Mouse (Mus musculus) cerebellum, adult 8-10 months (tissue): ENCODE measurements around the gene Anxa2.

Experiments used
- DNase-seq: peaks from one replicate; pipeline ENCODE4 v3.0.0; 2022

Anxa2 gene

DNA sequence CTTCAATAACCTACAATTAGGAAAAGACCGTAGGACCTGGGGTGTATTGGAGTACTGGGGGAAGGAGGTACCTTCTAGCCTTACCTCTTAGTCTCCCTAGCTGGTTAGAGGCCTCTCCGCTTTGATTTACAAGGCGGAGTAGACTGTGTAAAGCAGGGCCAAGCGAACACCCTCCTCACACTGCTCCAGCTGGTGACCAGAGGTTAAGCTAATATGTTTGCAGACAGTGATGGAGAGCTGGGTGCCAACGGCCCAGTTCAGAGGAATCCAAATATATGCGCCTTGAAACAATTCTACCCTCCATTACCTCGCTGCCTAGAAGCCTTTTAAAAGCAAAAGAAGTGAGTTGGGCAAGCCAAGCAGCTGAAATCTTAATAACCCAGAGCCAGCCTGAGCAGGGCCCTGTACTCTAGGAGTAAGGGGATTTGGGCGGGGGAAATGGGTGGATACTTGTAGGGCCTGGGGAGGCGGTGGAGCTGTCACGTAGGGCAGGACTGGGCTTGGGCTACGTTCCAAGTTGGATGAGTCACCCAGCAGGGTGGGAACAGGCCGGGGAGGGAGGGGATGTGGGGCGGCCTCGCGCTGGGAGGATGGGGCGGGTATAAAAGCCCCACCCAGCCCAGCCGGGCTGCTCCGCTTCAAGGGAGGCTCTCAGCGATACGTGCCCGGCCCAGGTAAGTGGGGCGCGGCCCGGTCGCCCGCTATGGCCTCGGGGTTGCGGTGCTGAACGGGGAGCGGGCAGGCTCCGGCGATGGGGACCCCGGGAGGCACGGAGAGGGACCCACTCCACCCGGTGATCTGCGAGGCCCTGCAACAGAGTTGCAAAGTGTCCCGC lies at the start of gene Anxa2:
Gene Anxa2, plus strand, starts transcription at position 555 of the 835 bp plus-strand sequence.
- peak; percentile 7 for DNase-seq

DNA sequence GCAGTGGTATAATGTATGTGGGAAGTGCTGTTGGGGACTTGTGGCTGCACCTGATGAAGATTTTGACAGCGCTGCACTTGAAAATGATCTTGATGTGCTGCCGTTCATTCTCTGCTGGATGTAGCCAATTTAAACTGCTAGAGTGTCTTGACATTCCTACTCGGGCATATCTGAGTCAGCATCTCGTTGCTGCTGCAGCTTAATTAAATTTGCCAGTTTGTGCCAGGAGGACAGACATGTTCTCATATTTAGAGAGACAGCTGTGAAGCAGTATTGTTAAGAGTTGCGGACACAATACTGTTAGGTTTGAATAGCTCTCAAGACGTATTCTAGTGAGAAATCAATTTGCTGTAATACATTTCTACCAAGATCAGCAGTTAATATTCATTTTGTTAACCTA lies 48.7 kb upstream of the Anxa2 start:
- no peak for DNase-seq

DNA sequence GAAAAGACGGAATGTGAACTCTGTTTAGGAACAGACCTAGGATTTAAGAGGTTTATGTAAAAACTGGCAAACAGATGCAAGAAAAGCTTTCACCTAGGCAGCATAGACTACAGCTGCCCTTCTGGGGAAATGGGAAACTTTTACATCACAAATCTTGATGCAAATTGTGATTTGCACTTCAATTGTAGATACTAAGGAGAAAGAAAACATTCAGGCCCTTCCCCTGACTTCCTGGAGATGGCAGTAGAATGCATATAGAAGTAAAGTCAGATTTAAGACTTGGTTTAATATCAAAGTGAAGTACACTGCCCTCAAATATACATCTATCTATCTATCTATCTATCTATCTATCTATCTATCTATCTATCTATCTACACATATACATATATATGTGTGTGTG lies 33.9 kb upstream of the Anxa2 start:
- no peak for DNase-seq

- no peak for DNase-seq
Observed at GRCm38 (mm10) chr9:69430531-69430930, 22.9 kb upstream of the Anxa2 start.

GRCm38 (mm10) chr9:69431863-69432555 lies 21.4 kb upstream of the Anxa2 start:
- DNase-seq: no peak

DNA sequence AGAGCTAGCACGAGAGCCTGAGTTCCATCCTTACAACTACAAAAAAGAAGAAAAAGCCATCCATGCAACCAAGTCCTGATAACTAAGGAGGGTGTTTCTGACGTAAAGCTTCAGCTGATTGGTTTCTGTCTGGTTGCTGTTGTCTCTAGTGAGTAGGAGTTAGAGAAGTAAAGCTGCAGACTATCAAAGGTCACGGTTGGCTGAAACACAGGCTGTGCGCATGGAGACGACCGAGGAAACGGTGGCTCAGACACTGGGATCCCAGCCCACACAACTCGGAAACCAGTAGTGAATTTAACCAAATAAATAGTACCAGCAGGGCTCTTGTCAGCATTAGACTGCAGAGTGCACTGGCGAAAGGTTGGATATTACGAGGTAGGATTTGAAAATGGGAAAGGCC lies 18.2 kb upstream of the Anxa2 start:
- DNase-seq: no peak

DNA sequence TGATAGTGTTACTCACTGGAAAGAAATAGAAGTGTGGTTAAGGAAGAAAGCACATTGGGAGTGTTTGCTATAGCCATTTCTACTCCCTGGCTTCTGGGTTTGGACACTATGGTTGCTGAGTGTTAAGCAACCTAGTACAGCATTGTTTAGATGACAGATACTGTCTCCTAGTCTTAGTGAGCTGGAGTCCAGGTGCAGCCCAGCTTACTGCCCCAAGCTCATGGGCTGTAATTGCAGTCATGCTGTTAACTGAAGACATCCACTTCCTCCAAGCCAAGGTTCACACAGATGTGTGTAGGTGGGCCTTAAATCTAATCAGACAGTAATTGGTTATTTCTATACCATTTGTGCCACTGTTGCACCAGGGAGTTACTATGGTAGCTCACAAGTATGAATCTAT lies 17.8 kb upstream of the Anxa2 start:
- DNase-seq: no peak

DNA sequence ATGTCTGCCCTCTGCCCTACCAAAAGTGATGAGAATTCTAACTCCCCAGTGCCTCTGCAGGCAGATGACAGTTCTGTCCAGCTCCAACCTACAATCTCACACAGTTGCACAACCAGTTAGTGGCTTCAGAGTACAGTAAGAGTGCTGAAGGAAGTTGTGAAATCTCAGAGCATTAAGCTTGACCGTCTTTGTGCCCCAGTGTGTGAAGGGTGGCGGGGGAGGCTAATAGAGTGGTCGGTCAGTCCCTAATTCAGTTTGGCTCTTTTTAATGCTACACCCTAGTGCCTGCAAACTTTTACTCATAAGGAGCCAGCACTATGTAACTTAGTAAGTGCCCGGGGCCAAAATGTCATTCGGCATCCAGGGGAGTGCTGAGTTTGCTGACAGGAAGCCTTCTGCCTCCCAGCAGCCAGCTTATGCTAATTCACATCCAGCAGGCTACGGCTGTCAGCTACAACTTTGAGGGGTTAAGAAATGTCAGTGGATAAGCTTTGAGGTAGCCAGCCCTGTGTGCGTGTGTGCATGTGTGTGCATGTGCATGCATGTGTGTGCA lies 13.5 kb upstream of the Anxa2 start:
- no peak for DNase-seq

DNA sequence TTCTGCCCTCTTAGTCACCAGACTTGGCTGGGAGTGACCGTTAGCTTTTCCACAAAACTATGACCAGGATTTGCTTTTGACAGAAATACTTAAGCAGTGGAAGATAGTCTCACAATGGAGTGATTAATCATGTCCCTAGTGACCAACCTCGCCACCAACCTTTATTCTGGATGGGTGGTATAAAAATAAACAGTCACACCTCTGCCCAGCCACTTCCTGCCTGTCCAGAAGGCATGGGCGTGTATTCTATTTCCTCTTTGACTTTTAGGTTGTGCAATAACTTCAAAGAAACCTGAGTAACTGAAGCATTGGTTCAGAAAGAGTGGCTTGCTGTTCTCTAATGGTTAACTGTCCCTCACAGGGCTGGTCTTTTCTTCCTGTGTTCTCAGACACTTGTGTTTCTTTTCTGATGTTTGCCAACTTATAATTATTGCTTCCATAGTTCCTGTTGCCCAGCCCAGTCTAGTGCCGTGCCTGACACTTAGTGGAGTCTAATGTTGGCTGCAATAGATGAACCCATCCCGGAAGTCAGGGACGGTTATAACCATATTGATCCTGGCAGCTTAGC lies 10.9 kb upstream of the Anxa2 start:
- DNase-seq: no peak

DNA sequence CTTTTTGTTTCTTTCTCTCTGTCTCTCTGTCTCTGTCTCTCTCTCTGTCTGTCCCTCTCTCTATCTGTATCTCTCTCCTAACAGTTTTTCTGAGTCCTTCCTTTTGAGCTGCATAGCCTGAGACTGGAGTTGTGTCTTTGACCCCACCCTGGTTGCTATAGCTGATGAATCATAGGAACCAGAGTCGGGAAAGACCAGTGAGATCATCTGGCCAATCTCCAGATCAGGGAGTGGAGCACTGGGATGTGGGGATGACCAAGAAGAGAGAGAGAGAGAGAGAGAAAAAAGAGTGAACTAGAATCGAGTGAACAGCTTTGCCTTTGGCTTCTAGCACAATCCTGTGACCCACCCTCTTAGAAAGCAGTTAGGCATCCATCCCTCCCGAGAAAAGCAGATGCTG lies 10.2 kb upstream of the Anxa2 start:
- no peak for DNase-seq

- no peak for DNase-seq
Observed at GRCm38 (mm10) chr9:69448801-69449200, 4.6 kb upstream of the Anxa2 start.

DNA sequence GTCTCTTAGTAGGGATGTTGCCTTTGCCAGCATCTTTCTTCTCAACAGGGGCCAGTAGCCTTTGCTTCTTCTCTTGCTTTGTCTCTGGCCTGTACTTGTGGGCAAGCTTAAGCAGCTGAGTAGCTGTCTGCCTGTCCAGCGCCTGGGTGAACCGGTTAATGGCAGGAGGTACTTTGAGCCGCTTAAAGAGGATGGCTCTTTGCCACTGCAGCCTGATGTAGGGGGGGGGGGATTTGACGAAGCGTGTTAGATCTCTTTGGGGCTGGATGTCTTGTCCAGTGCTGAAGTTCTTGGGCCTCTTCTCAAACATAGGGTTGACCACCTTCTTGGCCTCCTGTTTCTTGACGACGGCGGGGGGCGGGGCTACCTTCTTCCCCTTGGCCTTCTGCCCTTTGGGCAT lies 2.8 kb upstream of the Anxa2 start:
- DNase-seq: no peak

DNA sequence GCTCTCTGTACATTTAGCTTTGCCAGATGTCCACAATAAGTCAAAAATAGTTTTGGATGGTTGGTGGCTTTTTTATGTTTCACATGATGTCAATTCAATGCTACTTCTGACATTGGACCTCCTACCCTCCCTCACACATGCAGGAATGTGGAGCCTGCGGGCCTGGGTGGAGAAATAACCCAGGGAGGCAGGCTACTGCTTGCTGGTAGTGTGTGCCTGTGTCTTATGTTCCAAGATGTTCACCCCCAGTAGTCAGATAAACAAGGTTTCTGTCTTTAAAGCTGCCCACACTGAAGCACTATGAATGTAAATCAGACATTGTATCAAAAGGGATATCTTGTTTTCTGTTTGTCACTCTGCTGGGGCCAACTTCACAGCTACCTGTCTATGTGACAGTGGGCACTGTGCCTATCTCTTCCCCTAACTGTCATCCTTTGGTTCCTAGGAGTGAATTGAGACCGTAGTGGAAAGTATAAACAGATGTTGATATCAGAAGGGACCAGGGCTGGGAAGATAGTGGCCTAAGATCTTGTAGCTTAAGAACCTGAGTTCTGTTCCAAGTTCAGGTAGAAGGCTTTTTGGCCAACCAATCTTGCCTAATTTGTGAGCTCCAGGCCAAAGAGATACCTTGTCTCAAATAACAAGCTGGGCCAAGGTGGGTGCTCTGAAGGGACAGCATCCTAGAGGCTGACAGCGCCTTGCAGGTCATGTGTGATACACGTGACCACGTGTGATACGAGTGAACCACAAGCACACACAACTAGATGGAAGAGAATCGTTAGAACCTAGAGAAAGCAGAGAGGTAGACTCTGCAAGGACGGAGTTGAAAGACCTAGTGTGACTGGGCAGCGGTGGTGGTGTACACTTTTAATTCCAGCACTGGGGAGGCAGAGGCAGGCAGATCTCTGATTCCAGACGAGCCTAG lies 1.3 kb upstream of the Anxa2 start:
- no peak for DNase-seq

DNA sequence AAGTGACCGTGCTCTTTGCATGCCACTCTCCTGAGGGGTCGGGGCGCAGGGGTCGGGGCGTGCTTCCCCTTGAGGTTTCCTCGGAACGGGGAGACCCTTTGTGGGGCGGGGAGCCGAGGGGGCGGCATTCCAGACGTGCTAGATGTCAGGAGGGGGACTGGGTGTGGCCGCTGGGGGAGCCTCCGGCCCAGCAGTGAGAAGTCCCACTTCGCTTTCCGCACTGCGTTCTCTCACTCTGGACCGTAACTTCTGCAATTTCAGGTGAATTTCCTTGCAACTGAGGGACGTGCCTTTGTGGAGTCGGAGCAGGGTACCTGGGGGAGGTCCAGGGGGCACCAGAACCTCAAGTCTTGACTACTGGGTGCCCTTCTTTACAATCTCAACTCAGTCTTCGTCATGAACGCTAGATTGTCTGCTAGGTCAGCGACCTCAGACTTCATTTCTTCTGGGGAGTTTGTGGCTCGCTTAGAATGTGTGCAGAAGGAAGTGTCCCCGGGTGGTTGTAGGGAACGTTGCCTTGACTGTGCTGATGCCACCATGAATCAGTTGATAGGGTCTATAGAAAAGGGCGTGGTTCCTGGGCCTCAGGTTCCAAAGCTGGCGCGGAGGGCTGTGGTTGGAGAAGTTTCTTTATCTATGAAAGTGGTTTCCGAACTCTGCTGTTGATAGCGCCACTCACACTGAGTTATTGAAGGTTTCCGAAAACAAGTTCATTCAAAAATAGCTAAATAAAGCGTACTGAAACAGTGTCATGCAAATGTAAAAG lies 664 bp downstream of the Anxa2 start:
- no peak for DNase-seq

DNA sequence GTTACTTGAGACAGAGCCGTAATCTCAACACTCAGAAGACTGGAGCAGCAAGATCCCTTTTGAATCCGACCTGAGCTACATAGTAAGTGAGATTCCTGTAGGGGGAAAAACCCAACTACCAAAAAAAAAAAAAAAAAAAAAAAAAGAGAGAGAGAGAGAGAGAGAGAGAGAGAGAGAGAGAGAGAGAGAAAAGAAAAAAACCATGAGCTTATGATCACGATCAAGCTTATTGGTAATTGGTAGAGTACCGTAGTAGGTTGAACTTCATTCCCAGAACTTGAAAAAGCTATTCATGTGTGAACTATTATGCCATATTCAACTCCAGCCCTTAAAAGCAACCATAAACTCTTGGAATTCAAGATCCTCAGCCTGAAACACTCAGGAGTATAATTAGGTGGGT lies 1.3 kb downstream of the Anxa2 start:
- no peak for DNase-seq

- DNase-seq: no peak
Observed at GRCm38 (mm10) chr9:69455391-69455790, 2.0 kb downstream of the Anxa2 start.

DNA sequence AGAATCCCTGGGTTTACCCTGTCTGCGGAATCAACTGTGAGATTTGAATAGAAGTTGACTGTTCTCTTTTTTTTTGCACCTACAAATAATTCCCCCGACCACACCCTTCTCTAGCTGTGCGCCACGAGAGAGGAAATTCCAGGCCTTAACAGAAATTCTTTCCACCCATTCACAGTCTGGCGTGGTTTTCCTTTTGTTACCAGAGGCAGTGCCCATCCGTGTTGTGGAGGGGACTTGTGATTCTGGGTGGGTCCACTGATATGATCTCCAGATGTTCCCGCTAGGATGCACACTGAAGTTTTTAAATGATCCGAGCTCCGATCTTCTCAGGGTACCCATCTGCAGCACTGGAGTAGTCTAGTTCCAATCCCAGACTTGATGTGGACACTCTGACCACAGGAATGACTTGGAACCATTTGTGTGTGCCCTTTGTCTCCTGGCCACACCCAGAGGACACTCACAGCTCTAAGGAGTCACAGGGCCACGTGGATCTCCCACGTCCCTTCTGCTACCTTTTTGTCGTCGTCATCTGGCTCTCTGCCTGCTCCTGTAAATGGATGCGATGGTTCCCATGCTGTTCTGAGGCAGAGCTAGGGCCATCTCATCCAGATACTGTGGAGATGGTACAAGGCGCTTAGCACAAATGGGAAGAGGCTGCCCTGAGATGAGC lies 3.1 kb downstream of the Anxa2 start:
- no peak for DNase-seq

GRCm38 (mm10) chr9:69457143-69457542 lies 3.7 kb downstream of the Anxa2 start:
- DNase-seq: no peak

DNA sequence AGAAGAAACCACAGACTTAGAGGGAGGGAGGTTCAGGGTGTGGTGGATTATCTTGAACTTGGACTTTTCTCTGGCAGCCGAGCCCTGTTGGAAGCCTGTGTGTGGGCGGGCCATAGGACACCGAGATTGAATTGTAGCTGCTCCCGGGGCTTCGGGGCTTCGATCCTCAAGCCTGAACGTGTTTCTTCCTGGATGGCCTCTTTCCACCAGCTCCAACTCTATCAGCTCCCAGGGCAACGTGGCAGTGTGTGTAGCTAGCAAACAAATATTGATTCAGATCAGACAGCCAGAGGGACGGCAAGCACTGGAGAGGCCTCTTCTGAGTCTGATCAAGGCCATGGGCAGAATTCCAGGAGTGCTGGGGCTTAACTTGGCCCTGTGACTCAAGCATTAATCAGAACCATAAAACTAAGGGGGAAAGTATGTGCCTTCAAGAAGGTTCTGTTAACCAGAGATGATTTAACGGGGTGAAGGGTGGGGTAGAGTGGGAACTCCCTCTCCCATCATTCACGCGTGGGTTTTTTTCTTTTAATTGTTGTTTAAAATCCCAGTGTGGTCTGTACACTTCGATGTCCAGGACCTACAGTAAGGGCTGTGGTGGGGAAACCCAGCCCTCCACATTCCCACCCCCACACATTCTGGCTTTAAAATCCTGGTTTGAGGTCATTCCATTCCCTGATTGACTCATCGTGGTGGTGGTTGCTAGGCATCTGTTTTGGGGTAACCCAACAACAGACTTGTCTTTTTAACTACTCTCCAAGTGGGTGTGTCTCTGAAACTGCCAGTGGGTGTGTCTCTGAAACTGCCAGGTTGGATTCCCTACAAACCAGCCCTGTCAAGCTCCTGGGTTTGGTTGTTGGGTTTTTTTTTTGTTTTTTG lies 4.6 kb downstream of the Anxa2 start:
- no peak for DNase-seq

GRCm38 (mm10) chr9:69458982-69459381 lies 5.6 kb downstream of the Anxa2 start:
- DNase-seq: no peak
